In genomic region chr16:67698619-67699018, GRCm38 (mm10) we compare ENCODE assay signal across 18 mouse cellular contexts.
"Had no signal": no experiment of that assay in that cellular context is flagged by ENCODE, and none has a peak within 500 bp of the region (broad histone marks: within the 10 kb centered on the region; RNA-seq: fewer than 3 reads in every experiment).

No protein-coding gene starts in this region.

- H3K9me3 ChIP-seq: limb, embryonic 15.5 days; liver, embryonic 12.5 days; midbrain, embryonic 10.5 days; midbrain, embryonic 12.5 days; neural tube, embryonic 13.5 days; neural tube, embryonic 15.5 days had no signal

- H3K27me3 ChIP-seq: limb, embryonic 15.5 days; liver, embryonic 12.5 days; midbrain, embryonic 12.5 days; neural tube, embryonic 13.5 days; neural tube, embryonic 15.5 days had no signal

- H3K4me3 ChIP-seq: limb, embryonic 15.5 days; liver, embryonic 12.5 days; midbrain, embryonic 10.5 days; midbrain, embryonic 12.5 days; myocyte; neural tube, embryonic 13.5 days; neural tube, embryonic 15.5 days had no signal

- ATAC-seq: liver, embryonic 12.5 days; midbrain, embryonic 16.5 days had no signal

- H3K9ac ChIP-seq: limb, embryonic 15.5 days; liver, embryonic 12.5 days; liver, embryonic 14.5 days; midbrain, embryonic 12.5 days; neural tube, embryonic 13.5 days; neural tube, embryonic 15.5 days had no signal

- H3K4me1 ChIP-seq: limb, embryonic 15.5 days; liver, embryonic 12.5 days; midbrain, embryonic 10.5 days; midbrain, embryonic 12.5 days; neural tube, embryonic 13.5 days; neural tube, embryonic 15.5 days had no signal

- H3K27ac ChIP-seq: limb, embryonic 15.5 days; liver, embryonic 12.5 days; liver, embryonic 14.5 days; midbrain, embryonic 10.5 days; midbrain, embryonic 12.5 days; neural tube, embryonic 13.5 days; neural tube, embryonic 15.5 days had no signal

- DNase-seq: midbrain, embryonic 14.5 days; retina, postnatal 1 day; right cerebral cortex, adult 18-20 months; right cerebral cortex, postnatal 25 days; right cerebral cortex, postnatal 4 days; spleen, adult 18-20 months; thymus, adult 18-20 months; thymus, postnatal 14 days; thymus, postnatal 36 days had no signal

- H3K36me3 ChIP-seq: limb, embryonic 15.5 days; liver, embryonic 12.5 days; midbrain, embryonic 10.5 days; midbrain, embryonic 12.5 days; neural tube, embryonic 13.5 days; neural tube, embryonic 15.5 days had no signal

- H3K4me2 ChIP-seq: limb, embryonic 15.5 days; liver, embryonic 12.5 days; midbrain, embryonic 12.5 days; neural tube, embryonic 13.5 days; neural tube, embryonic 15.5 days had no signal
